11 mouse cellular contexts compared by ENCODE assay signal in the genomic region with DNA sequence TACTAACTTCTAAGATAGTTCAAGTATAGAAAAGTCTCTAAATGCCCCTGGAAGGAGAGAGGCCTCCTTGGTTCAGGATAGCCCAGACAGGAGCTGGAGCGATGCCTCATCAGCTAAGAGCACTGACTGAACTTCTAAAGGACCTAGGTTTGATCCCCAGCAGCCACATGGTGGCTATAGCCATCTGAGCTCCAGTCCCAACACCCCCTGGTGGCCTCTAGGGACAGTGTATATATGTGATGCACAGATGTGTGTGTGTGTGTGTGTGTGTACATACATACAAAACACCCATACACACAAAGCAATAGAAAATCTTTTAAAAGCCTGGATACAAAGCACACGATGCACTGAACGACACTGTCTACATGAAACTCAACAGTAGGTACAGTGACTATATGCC. TPM values are rescaled to one million over a fixed set of nuclear protein-coding genes. Genes with fewer than 3 reads are reported as not detected.
A peak's percentile ranks its signal among the peaks of the same experiment; 100 is the strongest.
DNase-seq lines count a peak whose midpoint lies in the region; TF ChIP-seq lines count a peak whose summit lies in the region.
"Had no signal": no experiment of that assay in that cellular context is flagged by ENCODE, and none has a peak within 500 bp of the region (broad histone marks: within the 10 kb centered on the region; RNA-seq: fewer than 3 reads in every experiment).

No protein-coding gene starts in this region.

- peaks cover 39% of the 10 kb centered on the region for H3K27me3 ChIP-seq in hindbrain, embryonic 10.5 days (ENCODE audit: insufficient read depth, poor library complexity, severe bottlenecking)

- no peak overlapping the region for H3K27ac ChIP-seq in gastrocnemius, adult 2 months
- no peak overlapping the region for H3K27ac ChIP-seq in hindbrain, embryonic 10.5 days
- H3K27ac ChIP-seq: hindbrain, embryonic 12.5 days had no signal

- H3K9me3 ChIP-seq in hindbrain, embryonic 10.5 days, result no peaks in the 10 kb centered on the region
- H3K9me3 ChIP-seq: hindbrain, embryonic 12.5 days had no signal

- 94% methylated on average over 3 of the region's 3 CpGs for WGBS in hindbrain, embryonic 10.5 days

- no peak overlapping the region for H3K4me3 ChIP-seq in gastrocnemius, adult 2 months
- H3K4me3 ChIP-seq in hindbrain, embryonic 10.5 days, result no peak overlapping the region
- H3K4me3 ChIP-seq: erythroblast, embryonic 14.5 days; hindbrain, embryonic 12.5 days had no signal

- peak; percentile 39 for TF ChIP-seq CTCF in gastrocnemius, adult 2 months (IDR thresholded peaks at IDR 0.05)

- intact Hi-C loops in gastrocnemius, adult 2 months (cut with DNase I), result no loop called here
- intact Hi-C loops in heart, postnatal 25 days (cut with DNase I), result loop anchor here (5.0 kb wide), 1 partner anchor 52 kb away; no protein-coding TSS in a partner anchor

- no peak for DNase-seq in gastrocnemius, adult 2 months
- DNase-seq in gastrocnemius, postnatal 25 days, result no peak
- DNase-seq in lung, postnatal 14 days, result peak; percentile 33
- no peak for DNase-seq in lung, postnatal 25 days (ENCODE audit: low spot score)
- DNase-seq in kidney, postnatal 4 days, result peak; percentile 45 to 64
- DNase-seq in thymus, postnatal 36 days, result peak; percentile 34 to 44
- no peak for DNase-seq in heart, postnatal 25 days (ENCODE audit: low spot score)
- no peak for DNase-seq in hindbrain, embryonic 10.5 days (ENCODE audit: low spot score)
- DNase-seq: gastrocnemius, postnatal 14 days had no signal

- H3K4me1 ChIP-seq in hindbrain, embryonic 10.5 days (replicated peaks), result 0 out of 2 replicates have a peak, but pooled peaks cover 6% of the 10 kb centered on the region
- H3K4me1 ChIP-seq: hindbrain, embryonic 12.5 days had no signal

- no peaks in the 10 kb centered on the region for H3K36me3 ChIP-seq in hindbrain, embryonic 10.5 days

RNA-seq across cellular contexts. Expression of a gene that starts 30.9 kb away (rescaled TPM):
- 10 to 100 TPM; 29.0 to 30.8 TPM for total RNA-seq in gastrocnemius, adult 2 months (2021)
- 10 to 100 TPM; 20.4 to 23.7 TPM for total RNA-seq in gastrocnemius, postnatal 25 days (2021)
- total RNA-seq in heart, postnatal 25 days (2021), result 10 to 100 TPM; 29.7 to 30.4 TPM
- polyA plus RNA-seq in hindbrain, embryonic 10.5 days (2016; fragmentation: Nextera tagmentation; extraction: Ambion mirVana), result 1.8 and 5.5 TPM in 2 replicates

Comparison
In these comparisons a context has a peak if more than half of its experiments do, and no peak if none do; other contexts are left out.
1. DNase-seq: peak in lung, postnatal 14 days (single experiment), kidney, postnatal 4 days (2 of 2) and thymus, postnatal 36 days (2 of 2); none in gastrocnemius, adult 2 months (single experiment), gastrocnemius, postnatal 25 days (single experiment), lung, postnatal 25 days (single experiment), heart, postnatal 25 days (single experiment) and hindbrain, embryonic 10.5 days (single experiment).